Comparison of ENCODE assay signal across 22 mouse cellular contexts in genomic region chr12:75424359-75424758, GRCm38 (mm10). TPM values are rescaled to one million over a fixed set of nuclear protein-coding genes. Genes with fewer than 3 reads are reported as not detected.
DNase-seq lines count a peak whose midpoint lies in the region; ATAC-seq and TF ChIP-seq lines count a peak whose summit lies in the region.
"Had no signal": no experiment of that assay in that cellular context is flagged by ENCODE, and none has a peak within 500 bp of the region (broad histone marks: within the 10 kb centered on the region; RNA-seq: fewer than 3 reads in every experiment).

No protein-coding gene starts in this region.

- H3K27ac ChIP-seq in hindbrain, embryonic 13.5 days = no peak overlapping the region
- no peak overlapping the region for H3K27ac ChIP-seq in hindbrain, embryonic 10.5 days
- peak overlapping the region; percentile 38; the same call in 1 of the 2 replicates for H3K27ac ChIP-seq in midbrain, postnatal 0 days (ENCODE audit: low read depth, low read length)
- H3K27ac ChIP-seq in midbrain, embryonic 10.5 days (replicated peaks) = no peak overlapping the region
- H3K27ac ChIP-seq: embryonic facial prominence, embryonic 12.5 days; kidney, embryonic 15.5 days; liver, embryonic 13.5 days; midbrain, embryonic 13.5 days; stomach, embryonic 15.5 days had no signal

- TF ChIP-seq CTCF in midbrain, postnatal 0 days (IDR thresholded peaks at IDR 0.05) = no peak

- H3K4me3 ChIP-seq in hindbrain, embryonic 13.5 days = no peak overlapping the region
- H3K4me3 ChIP-seq in hindbrain, embryonic 10.5 days = no peak overlapping the region
- H3K4me3 ChIP-seq in midbrain, postnatal 0 days (ENCODE audit: low read depth, low read length) = no peak overlapping the region
- H3K4me3 ChIP-seq in midbrain, embryonic 10.5 days = no peak overlapping the region
- H3K4me3 ChIP-seq: embryonic facial prominence, embryonic 12.5 days; kidney, embryonic 15.5 days; liver, embryonic 13.5 days; midbrain, embryonic 13.5 days; stomach, embryonic 15.5 days had no signal

- H3K4me2 ChIP-seq in hindbrain, embryonic 13.5 days = no peak overlapping the region
- no peak overlapping the region for H3K4me2 ChIP-seq in midbrain, postnatal 0 days (ENCODE audit: low read depth, low read length, poor library complexity, severe bottlenecking)
- H3K4me2 ChIP-seq: embryonic facial prominence, embryonic 12.5 days; heart, embryonic 11.5 days; kidney, embryonic 15.5 days; liver, embryonic 13.5 days; midbrain, embryonic 13.5 days; stomach, embryonic 15.5 days had no signal

- H3K36me3 ChIP-seq in hindbrain, embryonic 13.5 days = no peaks in the 10 kb centered on the region
- H3K36me3 ChIP-seq in hindbrain, embryonic 10.5 days = no peaks in the 10 kb centered on the region
- H3K36me3 ChIP-seq in midbrain, postnatal 0 days (ENCODE audit: insufficient read depth, low read length) = no peaks in the 10 kb centered on the region
- no peaks in the 10 kb centered on the region for H3K36me3 ChIP-seq in midbrain, embryonic 10.5 days
- H3K36me3 ChIP-seq: embryonic facial prominence, embryonic 12.5 days; kidney, embryonic 15.5 days; liver, embryonic 13.5 days; midbrain, embryonic 13.5 days; stomach, embryonic 15.5 days had no signal

- H3K27me3 ChIP-seq in hindbrain, embryonic 13.5 days = no peaks in the 10 kb centered on the region
- no peaks in the 10 kb centered on the region for H3K27me3 ChIP-seq in hindbrain, embryonic 10.5 days (ENCODE audit: insufficient read depth, poor library complexity, severe bottlenecking)
- no peaks in the 10 kb centered on the region for H3K27me3 ChIP-seq in midbrain, postnatal 0 days (ENCODE audit: insufficient read depth, low read length)
- no peaks in the 10 kb centered on the region for H3K27me3 ChIP-seq in midbrain, embryonic 10.5 days (ENCODE audit: low read depth, poor library complexity, severe bottlenecking)
- H3K27me3 ChIP-seq: CH12.LX; embryonic facial prominence, embryonic 12.5 days; kidney, embryonic 15.5 days; liver, embryonic 13.5 days; midbrain, embryonic 13.5 days; stomach, embryonic 15.5 days had no signal

- no peak for DNase-seq in hindbrain, embryonic 10.5 days (ENCODE audit: low spot score)
- DNase-seq in midbrain, postnatal 0 days (ENCODE audit: low spot score) = peak; percentile 58
- no peak for DNase-seq in midbrain, embryonic 10.5 days (ENCODE audit: low spot score)
- peak; percentile 24 to 43 for DNase-seq in frontal cortex, postnatal 10 days (ENCODE audit: low spot score in 2 of 2)
- DNase-seq in telencephalon, adult 2 months (ENCODE audit: low read depth, low spot score) = peak; percentile 50
- DNase-seq in liver = no peak
- DNase-seq: adrenal gland, postnatal 25 days; cerebellum, adult 11-12 months; liver, embryonic 13.5 days; thymus, postnatal 36 days had no signal

- H3K9me3 ChIP-seq in hindbrain, embryonic 13.5 days = no peaks in the 10 kb centered on the region
- no peaks in the 10 kb centered on the region for H3K9me3 ChIP-seq in hindbrain, embryonic 10.5 days
- H3K9me3 ChIP-seq in midbrain, postnatal 0 days (ENCODE audit: low read length) = no peaks in the 10 kb centered on the region
- H3K9me3 ChIP-seq in midbrain, embryonic 10.5 days (replicated peaks) = no peaks in the 10 kb centered on the region
- H3K9me3 ChIP-seq: embryonic facial prominence, embryonic 12.5 days; kidney, embryonic 15.5 days; liver, embryonic 13.5 days; midbrain, embryonic 13.5 days; stomach, embryonic 15.5 days had no signal

- WGBS in hindbrain, embryonic 13.5 days = 40% methylated on average over 7 of the region's 7 CpGs
- WGBS in hindbrain, embryonic 10.5 days = 81% methylated on average over 7 of the region's 7 CpGs
- WGBS in midbrain, postnatal 0 days = 66% methylated on average over 7 of the region's 7 CpGs
- WGBS in midbrain, embryonic 10.5 days = 86% methylated on average over 7 of the region's 7 CpGs

- no peak overlapping the region for H3K9ac ChIP-seq in hindbrain, embryonic 13.5 days
- no peak overlapping the region for H3K9ac ChIP-seq in midbrain, postnatal 0 days (replicated peaks; ENCODE audit: low read length, poor library complexity, severe bottlenecking)
- H3K9ac ChIP-seq: embryonic facial prominence, embryonic 12.5 days; kidney, embryonic 15.5 days; liver, embryonic 13.5 days; midbrain, embryonic 13.5 days; stomach, embryonic 15.5 days had no signal

- peaks cover 5% of the 10 kb centered on the region for H3K4me1 ChIP-seq in hindbrain, embryonic 13.5 days (replicated peaks)
- H3K4me1 ChIP-seq in hindbrain, embryonic 10.5 days (replicated peaks) = no peaks in the 10 kb centered on the region
- H3K4me1 ChIP-seq in midbrain, postnatal 0 days (ENCODE audit: insufficient read depth, low read length) = no peaks in the 10 kb centered on the region
- no peaks in the 10 kb centered on the region for H3K4me1 ChIP-seq in midbrain, embryonic 10.5 days
- H3K4me1 ChIP-seq: liver, embryonic 13.5 days; midbrain, embryonic 13.5 days; stomach, embryonic 15.5 days had no signal

- ATAC-seq in hindbrain, embryonic 13.5 days (ENCODE audit: low FRiP score) = peak; percentile 52; the same call in 1 of the 2 replicates
- peak; percentile 41; the same call in 1 of the 2 replicates for ATAC-seq in midbrain, postnatal 0 days (ENCODE audit: low FRiP score)
- ATAC-seq: midbrain, embryonic 13.5 days had no signal

RNA-seq across cellular contexts. Expression of gene Gphb5, which starts 7.8 kb away (rescaled TPM):
- not detected in 2 replicates for polyA plus RNA-seq in hindbrain, embryonic 13.5 days (2015; fragmentation: Nextera tagmentation; extraction: Ambion mirVana)
- polyA plus RNA-seq in hindbrain, embryonic 10.5 days (2016; fragmentation: Nextera tagmentation; extraction: Ambion mirVana) = not detected in 2 replicates
- not detected in 2 replicates for total RNA-seq in midbrain, postnatal 0 days (2014; rRNA removed)
- not detected in 2 replicates for polyA plus RNA-seq in midbrain, postnatal 0 days (2015; fragmentation: Nextera tagmentation; extraction: Ambion mirVana)
- not detected in 2 replicates for polyA plus RNA-seq in midbrain, embryonic 10.5 days (2016; fragmentation: Nextera tagmentation; extraction: Ambion mirVana)
- total RNA-seq: adrenal gland, postnatal 25 days; CH12.LX; gastrocnemius, adult 8-10 months; left cerebral cortex, adult 18-20 months; neutrophil, adult 5-6 weeks had no signal
- polyA plus RNA-seq: forebrain, embryonic 11.5 days; heart, embryonic 11.5 days; kidney, embryonic 15.5 days; liver, embryonic 13.5 days; midbrain, embryonic 13.5 days; small intestine, adult 2 months; stomach, embryonic 15.5 days had no signal

Comparison
In these comparisons a context has a peak if more than half of its experiments do, and no peak if none do; other contexts are left out.
1. DNase-seq: peak in midbrain, postnatal 0 days (single experiment), frontal cortex, postnatal 10 days (2 of 2) and telencephalon, adult 2 months (single experiment); none in hindbrain, embryonic 10.5 days (single experiment), midbrain, embryonic 10.5 days (single experiment) and liver (single experiment).